Mouse (Mus musculus): ENCODE measurements around the gene Atad5.
A peak's percentile ranks its signal among the peaks of the same experiment; 100 is the strongest.
"Not testable (repeated sequence)": the region's sequence is repeated elsewhere in the genome, so short reads cannot be mapped to it uniquely, and the experiment has no call there.

Gene Atad5

DNA sequence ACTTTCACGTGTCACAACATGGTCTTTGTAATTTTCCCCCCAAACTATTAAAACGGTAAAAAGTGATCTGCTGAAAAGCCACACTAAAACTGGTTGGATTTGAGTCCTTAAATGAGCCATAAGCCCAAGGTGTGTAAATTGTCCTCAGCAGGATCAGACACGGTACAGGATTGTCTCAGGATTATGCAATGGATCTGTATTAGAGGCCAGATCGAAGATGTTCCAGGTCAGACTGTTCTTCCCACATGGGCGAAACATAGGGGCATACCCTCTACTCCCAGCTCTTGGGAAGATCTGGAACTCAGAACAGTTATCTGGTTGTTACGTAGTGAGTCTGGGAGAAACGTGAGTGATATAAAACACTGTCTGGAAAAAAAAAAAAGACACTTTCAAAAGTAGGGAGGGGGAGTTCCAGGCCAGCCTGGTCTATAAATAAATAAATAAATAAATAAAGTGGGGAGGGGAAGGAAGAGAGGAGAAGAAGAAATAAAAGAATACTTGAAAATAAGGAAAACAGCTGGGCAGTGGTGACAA, 7.3 kb upstream of the Atad5 start:
- DNase-seq: no peak

DNA sequence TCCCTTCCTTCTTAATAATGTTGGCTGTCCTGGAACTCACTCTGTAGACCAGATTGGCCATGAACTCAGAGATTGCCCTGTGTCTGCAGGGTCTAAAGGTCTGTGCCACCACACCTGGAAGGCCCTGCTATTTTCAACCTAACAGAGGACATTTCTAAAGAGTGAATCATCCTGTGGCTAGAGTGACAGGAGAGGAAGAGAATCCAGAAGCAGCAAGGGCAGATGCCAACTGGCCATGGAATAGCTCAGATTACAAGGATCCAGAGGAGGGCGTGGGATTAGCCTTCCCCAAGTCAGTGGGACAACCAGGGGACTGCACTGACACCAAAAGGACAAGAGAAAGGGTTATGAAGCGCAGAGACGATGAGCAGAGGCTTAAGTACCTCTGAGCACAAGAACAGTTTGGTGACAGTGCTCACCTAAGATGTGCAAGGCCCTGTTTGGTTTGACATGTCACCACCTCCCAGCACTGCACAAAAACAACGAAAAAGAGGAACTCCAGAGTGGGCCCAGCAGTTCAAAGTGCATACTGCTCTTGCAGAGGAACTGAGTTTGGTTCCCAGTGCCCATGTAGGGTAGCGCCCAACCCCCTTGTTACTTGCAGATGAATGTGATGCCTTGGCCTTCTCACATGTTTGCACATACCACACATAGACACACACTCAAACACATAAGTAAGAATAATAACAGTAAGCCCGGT, 3.7 kb upstream of the Atad5 start:
- no peak for DNase-seq

DNA sequence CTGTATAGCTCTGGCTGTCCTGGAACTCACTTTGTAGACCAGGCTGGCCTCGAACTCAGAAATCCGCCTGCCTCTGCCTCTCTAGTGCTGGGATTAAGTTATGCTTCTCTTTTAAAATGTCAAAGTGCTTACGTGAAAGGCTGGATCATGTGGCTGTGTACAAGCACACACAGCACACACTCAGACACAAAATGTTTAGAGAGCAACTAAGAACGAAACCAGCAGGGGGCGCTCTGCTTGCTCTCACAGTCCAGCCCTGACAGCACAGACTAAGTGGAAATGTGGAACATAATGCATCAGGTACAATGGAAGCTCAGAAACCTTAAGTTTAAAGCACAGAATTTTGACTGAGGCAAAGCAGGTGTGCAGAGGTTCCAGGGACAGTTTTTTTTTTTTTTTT, 2.4 kb upstream of the Atad5 start:
- DNase-seq: peak; percentile 89

DNA sequence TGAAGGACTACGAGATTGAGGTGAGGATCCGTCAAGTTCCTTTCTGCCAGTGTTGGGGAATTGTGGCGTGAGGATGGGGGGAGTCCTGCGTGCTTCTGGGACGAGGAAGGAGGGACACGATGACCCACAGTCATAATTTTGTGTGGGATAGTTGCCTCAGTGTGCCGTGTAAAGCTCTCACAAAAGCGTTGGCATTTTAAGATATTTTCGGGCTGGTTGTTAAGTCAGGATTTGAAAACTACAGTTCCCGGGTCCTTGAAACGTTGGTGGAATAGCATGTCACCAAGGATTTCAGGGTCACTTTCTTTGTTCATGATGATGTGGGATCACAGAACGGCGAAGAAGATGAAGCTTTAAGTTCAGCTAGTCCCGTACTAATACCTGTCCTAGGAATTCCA, 616 bp downstream of the Atad5 start:
- no peak for DNase-seq

DNA sequence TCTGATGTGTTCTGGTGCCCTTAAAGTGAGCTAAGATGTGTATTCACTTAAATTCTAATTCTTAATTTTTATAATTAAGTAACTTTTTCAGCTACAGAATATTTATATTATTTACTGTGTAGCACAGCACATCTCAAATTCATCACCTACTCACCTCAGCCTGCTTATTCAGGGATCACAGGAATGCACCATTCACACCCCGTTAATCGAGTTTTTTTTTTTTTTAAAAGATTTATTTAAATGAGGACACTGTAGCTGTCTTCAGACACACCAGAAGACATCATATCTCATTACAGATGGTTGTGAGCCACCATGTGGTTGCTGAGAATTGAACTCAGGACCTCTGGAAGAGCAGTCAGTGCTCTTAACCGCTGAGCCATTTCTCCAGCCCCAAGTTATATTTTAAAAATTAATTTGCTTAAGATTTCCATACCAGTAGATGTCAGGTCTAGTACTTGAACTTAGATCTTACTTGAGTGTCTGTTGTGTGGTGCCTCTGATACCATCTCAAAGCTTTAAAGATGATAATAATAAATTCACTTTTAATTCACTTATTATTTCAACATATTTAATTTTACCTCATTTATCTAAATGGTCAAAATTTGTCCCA, 1.5 kb downstream of the Atad5 start:
- DNase-seq: no peak

DNA sequence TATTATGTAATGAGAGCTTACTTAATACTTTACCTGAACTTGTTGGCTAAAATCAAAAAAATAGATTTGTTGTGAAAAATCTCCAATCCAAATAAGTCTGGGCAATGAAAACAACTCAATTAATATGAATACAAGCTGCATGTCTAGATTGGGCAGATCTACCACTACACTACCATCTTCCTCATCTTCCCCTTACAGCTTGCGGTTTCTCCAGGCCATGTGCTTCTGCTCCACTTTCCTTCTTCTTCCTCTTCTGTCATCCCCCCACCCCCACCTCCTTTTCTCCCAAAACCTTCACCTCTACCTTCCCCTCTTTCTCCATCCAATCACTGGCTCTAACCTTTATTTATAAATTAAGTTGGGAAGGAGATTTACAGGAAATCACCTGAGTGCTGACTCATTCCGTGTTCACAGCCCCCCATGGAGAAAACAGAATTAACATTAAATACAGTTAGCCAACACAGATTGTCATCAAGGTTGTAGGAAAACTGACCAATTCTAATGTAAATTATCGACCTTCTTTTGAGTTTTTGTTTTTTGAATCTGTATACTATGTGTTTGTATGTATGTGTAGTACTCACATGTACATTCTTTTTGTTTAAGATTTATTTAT, 9.3 kb downstream of the Atad5 start:
- DNase-seq: no peak

DNA sequence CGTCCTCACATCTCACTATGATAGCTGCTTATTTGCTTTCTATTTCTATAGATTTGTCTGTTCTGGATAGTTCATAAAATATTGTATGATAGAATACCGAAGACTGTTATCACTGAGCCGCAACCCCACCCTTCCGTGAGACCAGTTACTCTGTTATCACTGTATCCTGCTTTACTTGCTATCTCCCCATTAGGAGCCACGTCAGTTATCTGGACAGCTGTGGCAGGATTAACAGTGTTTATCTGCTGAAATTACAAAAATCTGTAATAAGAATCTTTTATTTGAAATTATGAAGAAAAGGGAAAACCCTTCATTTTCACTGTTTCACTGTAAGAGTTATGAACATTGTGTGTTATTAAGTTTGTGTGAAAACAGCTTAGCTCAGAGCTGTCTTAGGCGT, 12.1 kb downstream of the Atad5 start:
- no peak for DNase-seq

DNA sequence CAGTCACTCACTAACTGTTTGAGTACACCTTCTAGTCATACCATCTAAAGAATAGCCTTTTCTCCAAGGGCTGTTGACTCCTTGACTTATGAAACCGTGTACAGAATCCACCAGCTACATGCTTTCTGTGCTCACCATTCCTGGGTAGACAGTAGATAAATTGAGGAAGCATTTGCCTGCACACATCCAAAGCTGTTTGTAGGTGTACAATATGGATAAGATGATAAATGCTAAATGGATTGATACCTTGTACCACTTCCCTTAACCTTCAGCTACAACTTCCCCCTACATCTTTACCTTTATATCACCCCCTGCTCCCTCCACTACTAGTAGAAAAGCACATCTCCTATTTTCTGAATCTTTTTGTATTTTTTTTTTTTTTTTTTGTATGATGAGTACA, 15.2 kb downstream of the Atad5 start:
- no peak for DNase-seq

DNA sequence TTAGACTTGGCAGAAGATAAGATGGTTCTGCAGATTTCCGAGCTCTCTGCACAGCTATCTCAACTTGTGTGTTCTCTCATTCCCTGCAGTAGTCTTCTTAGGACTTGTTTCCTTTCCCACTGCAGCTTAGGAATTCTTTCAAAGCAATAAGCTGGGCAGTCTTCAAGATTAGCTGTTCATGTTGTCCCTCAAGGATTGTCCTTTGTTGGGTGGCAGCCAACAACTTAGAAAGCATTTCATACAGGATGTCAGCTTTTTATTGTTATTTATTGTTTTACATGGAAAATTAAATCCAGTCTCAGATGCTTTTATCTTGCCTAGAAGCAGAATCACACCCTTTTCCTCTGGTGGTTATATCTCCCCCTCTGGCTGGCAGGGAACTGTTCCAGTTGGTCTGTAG, 27.2 kb downstream of the Atad5 start:
- no peak for DNase-seq

DNA sequence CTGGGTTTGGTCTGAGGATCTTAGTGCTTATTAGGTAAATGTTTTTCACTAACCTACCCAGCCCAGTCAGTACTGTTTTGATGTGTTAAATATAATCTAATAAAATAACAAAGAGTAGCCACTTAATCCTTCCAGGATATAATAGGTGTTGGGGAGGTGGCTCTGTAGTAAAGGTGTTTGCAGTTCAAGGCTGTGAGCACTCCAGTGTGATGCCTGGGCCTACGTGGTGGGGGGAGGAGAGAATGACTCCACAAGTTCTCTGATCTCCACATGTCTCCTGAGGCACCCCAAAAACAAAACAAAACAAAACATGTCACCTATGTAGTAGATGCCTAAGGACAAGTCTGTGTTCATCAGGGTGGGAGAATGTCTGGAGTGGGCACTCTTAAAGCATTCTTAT, 42.9 kb downstream of the Atad5 start:
- DNase-seq: no peak

DNA sequence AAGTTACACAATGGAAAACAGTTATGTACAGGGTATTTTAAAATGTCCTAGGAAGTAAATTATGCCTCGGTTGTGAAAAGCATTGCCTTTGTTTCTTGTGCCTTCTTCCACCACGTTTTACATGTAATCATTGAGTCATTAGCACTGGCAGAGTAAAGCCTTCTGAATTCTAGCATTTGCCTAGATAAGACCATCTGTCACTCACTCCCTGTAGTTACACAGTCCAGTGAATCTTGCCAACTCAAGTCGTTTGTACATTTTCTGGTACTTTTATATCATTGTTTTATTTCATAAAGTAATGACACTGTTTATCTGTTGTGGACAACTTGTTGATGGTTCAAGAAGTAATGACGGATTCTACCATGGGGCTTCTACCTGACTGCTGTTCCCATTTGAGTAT, 45.5 kb downstream of the Atad5 start:
- DNase-seq: no peak

DNA sequence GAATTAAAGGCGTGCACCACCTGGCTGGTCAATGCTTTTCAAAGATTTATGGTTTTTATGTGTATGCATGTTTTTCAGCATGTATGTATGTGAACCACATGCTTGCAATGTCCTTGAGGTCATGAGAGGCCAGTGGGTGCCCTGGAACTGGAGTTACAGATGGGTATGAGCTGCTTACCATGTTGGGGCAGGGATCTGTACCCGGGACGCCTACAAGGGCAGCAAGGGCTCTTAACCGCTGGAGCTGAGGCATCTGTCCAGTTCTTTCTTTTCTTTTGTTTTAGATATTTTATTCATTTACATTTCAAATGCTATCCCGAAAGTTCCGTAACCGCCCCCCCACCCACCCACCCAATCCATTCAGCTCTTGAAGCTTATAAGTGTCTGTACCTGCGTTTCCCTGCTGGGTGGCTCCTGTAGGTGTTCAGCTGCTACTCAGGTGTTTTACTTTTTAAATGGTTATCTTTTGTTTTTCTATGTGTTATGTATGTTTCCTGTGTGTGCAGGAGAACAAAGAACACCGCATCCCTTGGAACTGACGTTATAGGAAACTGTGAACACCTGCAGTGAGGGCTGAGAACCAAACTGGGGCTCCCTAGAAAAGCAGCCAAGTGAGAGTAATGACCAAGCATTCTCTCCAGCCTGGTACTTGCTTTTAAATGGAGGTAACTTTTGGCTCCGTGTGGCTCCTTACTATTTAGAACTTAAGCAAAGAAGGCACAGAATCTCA, 46.9 kb downstream of the Atad5 start:
- no peak for DNase-seq

DNA sequence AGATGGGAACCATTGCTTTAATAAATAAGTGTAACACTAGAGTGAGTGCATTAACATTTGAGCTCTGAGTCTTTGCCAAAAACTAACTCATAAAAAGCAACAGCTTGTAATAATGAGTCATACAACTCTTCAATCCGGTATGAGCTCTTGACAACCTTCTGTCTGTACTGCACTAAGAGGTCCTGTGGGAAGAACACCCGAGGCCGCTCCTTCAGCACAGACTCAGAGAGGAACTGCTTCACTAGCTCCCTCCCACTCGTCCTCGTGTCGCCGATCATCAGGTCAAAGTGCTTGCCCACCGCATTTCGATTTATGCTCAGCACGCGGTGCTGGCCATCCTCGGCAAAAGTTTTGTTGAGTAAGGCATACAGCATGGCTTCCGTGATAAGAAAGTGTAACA, 47.6 kb downstream of the Atad5 start:
- no peak for DNase-seq

DNA sequence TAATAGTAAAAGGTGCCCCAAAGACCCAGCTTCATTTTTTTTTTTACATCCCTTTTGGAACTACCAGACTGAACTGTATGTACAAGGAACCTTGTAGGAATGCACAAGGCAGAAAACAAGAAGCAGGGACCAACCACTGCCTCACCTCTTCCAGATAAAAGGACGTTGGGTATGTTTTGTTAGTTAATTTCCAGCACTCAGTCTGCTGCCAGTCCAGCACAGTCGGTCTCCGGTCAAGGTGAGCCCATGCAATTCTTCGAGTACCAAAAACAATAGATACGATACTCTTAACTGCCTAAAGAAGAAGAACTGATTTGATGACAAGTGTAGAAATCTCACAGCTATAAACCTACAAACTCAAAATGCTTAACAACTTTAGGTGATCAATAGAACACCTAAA, 48.6 kb downstream of the Atad5 start:
- DNase-seq: no peak

DNA sequence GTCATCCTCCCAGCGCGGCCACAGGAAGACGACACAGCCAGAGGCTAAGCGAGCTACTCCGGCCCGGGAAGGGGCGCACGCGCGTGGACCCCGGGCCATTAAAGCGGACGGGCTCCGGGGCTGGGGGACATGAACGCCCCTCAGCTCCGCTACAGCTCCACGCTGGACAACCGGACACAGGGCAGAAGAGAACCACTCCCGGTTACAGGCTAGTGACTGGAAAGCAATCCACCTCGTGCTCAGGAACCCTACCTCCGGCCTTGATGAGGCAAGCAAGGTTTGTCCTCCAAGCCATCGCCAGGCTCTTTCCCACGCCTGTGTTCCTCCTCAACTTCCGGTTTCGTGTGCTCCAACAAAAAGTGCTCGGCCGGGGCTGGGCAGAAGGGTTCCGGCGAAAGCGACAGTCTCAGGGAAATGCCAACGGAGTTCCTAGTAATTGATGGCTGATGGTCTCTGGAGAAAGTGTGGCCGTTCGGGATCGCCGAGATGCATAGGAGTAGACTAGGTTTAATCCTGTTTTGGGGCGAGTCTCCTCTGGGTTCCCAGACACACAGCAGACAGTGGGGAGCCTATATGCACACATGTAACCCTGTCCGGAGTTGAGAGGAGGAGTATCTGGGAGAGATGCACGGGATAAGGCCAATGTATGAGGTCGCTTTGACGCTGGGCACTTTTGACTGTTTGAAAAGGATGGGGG, 52.8 kb downstream of the Atad5 start, which contains the start of gene Tefm:
TSS of gene Tefm (minus strand) at position 351 of the 697 bp plus-strand sequence.
- peak; percentile 93 for DNase-seq

DNA sequence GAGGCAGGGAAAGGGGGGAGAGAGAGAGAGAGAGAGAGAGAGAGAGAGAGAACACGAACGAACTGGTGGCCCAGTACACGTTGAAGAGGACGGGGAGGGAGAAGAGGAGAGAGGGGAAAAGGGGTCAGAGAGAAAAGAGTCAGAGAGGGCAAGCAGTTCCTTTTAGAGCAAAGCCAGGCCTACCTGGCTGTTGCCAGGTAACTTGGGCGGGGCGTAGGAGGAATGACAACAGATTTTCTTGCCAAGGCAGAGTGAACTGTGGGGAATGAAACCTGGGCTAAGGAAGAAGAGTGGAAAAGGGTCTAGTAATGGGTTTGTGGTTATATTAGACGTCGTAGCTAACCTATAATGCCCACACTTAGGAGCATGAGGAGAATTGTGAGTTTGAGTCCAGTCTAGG, 53.7 kb downstream of the Atad5 start:
- no peak for DNase-seq

DNA sequence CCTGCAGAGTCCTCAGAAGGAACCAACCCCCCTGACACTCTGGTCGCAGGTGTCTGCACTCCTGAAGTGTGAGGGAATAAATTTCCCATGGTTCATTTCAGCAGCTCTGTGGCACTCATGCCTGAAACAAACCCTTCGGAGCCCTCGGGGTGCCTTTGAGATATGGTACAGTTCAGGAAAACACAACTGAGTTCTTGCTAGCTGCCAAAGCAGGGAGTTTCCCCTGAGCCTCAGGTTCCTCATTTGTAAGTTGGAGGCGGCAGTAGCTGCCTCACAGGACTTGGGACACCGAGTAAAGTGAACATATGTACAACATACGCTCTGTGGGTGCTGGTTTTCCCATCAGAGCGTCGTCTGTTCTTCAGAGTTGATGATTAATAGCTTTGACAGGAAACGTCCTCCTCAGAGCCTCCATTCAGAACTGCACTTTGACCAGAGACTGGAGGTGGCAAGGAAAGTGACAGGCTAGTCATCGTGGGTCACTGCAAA, 56.6 kb downstream of the Atad5 start:
- no peak for DNase-seq

DNA sequence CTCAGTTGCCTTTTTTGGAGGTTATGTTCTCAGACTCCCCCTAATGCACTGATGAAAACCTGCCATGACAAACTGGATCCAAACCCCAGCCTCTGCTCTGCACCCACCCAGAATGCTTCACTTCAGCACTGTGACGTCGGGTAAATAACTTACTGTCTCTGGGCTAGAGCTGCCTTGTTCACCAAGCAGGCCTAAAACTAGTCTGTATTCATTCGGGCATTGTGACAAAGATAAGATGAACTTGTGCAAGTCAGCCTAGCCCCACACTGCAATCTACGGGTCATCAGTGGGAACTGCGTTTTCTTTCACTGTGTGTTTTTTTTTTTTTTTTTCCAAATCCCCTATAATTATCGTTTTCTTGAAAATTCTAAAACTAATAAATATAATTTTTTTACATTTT, 58.5 kb downstream of the Atad5 start:
- DNase-seq: peak; percentile 13

DNA sequence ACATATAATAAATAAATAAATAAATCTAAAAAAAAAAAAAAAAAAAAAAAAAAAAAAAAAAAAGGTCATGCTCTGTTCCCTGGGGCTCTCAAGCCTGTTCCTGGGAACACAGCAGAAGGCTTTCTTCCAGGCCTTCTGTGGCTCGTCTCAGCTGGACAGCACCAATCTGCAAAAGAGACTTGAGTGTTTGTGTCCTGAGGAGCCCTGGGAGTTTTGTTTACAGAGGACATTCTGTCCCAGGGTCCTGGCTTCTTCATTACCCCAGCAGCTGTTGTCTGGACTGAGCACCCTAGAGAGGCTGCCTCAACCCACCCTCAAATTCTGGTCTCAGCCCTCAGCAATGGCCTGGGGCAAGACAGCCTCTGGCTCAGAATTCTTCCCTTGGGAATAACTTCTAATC, 59.1 kb downstream of the Atad5 start:
- no peak for DNase-seq

DNA sequence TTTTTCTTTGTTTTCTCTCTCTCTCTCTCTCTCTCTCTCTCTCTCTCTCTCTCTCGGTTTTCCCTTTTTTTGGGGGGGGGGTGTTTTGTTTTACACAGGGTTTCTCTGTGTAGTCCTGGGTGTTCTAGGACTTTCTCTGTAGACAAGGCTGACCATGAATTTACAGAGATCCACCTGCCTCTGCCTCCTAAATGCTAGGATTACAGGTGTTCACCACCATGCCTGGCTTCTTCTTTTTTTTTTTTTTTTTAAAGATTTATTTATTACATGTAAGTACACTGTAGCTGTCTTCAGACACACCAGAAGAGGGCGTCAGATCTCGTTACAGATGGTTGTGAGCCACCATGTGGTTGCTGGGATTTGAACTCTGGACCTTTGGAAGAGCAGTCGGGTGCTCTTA, 59.8 kb downstream of the Atad5 start:
- not testable (repeated sequence) for DNase-seq

DNA sequence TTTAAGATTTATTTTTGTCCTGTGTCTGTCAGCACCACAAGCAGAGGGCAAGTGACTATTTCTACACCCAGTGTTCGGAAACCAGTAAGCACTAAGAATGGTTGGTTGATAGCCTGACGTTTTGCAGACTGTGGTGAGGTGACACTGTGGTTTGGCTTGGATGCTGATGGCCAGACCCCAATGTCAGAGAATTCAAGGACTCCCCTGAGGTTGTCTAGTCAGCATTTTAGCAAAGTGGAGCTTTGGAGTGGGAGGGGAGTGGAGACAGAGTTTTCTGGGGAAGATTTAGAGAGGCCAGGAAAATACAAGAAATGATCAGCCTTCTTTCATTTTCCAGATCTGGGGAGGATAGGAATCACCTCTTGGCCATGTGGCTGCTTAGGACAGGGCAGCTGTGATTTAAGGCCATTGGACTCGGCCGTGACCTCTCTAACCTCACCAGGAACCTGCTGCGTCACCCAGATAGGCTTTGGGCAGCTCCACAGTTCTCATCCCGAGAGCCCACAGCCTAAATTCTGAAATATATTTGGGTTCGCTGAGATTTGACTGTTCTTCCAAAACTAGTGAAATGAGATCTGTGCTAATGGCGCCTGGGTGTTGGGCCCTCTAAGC, 60.3 kb downstream of the Atad5 start:
- no peak for DNase-seq

DNA sequence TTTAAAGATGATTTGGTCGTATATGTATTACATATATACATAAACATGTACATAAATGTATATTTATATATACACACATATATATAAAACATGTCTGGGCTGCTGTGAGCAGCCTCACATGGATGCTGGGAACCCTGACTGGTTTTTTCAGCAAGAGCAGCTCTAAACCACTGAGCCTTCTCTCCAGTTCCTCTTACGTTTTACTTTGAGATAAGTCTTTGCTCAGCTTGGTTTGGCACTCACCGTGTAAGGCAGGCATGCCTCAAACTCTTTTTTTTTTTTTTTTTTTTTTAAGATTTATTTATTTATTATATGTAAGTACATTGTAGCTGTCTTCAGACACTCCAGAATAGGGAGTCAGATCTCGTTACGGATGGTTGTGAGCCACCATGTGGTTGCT, 61.4 kb downstream of the Atad5 start:
- DNase-seq: no peak
